Mouse (Mus musculus): Measurements from ENCODE around the gene Olfr906. TPM values are rescaled to one million over a fixed set of nuclear protein-coding genes. Genes with fewer than 3 reads are reported as not detected.

Gene Olfr906
- total and polyA plus RNA-seq, 3 experiments: not detected

DNA sequence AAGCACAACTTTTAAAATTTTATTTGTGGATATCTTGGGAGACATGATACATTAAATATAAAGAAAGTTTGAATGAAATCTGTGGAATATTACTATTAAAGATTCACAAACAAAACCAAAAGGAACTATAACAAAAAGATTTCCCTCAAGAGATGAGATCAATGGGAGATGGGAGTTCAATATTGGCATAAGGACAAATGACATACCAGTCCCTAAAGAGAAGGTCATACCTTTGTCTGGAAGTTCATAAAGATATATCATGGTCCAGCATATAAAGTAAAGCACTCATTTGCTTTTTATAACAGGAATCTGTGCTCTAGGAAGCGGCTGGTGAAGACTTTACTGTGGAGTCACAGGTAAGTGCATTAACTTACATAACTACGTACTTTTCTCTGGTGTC, 50.7 kb downstream of the Olfr906 start, which contains the start of gene Olfr910:
Olfr910 (plus strand) TSS at position 301 of the 400 bp plus-strand sequence.
- no peak within 1 kb of the TSS for H3K27ac ChIP-seq (ENCODE audit: insufficient read depth, low read depth)
- no peaks in the 10 kb centered on the region for H3K4me1 ChIP-seq (ENCODE audit: control insufficient read depth in 1 of 2, insufficient read depth in 2 of 2)
- dilution Hi-C loops (cut with MboI; ENCODE audit: extremely low pct_ligation_motif_present, extremely low pct_unique_long_range_greater_than_20kb, low sequenced_read_pairs) (no loop called here), in situ Hi-C loops (cut with MboI; ENCODE audit: low pct_ligation_motif_present, low pct_unique_long_range_greater_than_20kb, low sequenced_read_pairs) (no loop called here)
- no peaks in the 10 kb centered on the region for H3K79me2 ChIP-seq (replicated peaks; ENCODE audit: control insufficient read depth, extremely low read depth, insufficient read depth, poor library complexity, severe bottlenecking)
- no peak within 1 kb of the TSS for H3K9ac ChIP-seq (ENCODE audit: insufficient read depth, low read depth)
- no peaks in the 10 kb centered on the region for H3K9me3 ChIP-seq (replicated peaks; ENCODE audit: low read length)
- no peak within 1 kb of the TSS for H3K4me2 ChIP-seq (ENCODE audit: insufficient read depth, low read depth, poor library complexity, severe bottlenecking)
- H3K4me3 ChIP-seq (replicated peaks in 1 of 3; ENCODE audit: low read depth in 2 of 3, low read length in 2 of 3, poor library complexity in 1 of 3): no peak within 1 kb of the TSS
- H3K27me3 ChIP-seq (replicated peaks): no peaks in the 10 kb centered on the region
- TF ChIP-seq CHD2 (IDR thresholded peaks at IDR 0.05; ENCODE audit: low read length): no peak
- no peak for TF ChIP-seq SMC3 (IDR thresholded peaks at IDR 0.05; ENCODE audit: low read depth, low read length)
- no peak for TF ChIP-seq RCOR1 (conservative IDR thresholded peaks at IDR 0.05; ENCODE audit: low read depth, low read length)
- no peak for TF ChIP-seq MEF2A (IDR thresholded peaks at IDR 0.05; ENCODE audit: borderline replicate concordance, low read depth, low read length)
- DNase-seq (ENCODE audit: extremely low read depth): no peak
- no peaks in the 10 kb centered on the region for H3K36me3 ChIP-seq (replicated peaks in 1 of 2; ENCODE audit: control insufficient read depth in 1 of 2, insufficient read depth in 1 of 2, low read length in 1 of 2)

Other genes starting within 250 kb of the Olfr906 start
Only the 20 nearest of the 23 such genes appear.
- gene Olfr896-ps1, start 196.0 kb upstream of the Olfr906 start, total RNA-seq (2012; rRNA removed): not detected in 2 replicates
- not detected in 2 replicates for gene Olfr896-ps1, start 196.0 kb upstream of the Olfr906 start, total RNA-seq (2014; rRNA removed)
- gene Olfr896-ps1, start 196.0 kb upstream of the Olfr906 start, polyA plus RNA-seq (2012; ENCODE audit: insufficient read length, low read depth): not detected in 2 replicates
- gene Olfr25, start 158.0 kb upstream of the Olfr906 start, total RNA-seq (2012; rRNA removed): not detected in 2 replicates
- gene Olfr25, start 158.0 kb upstream of the Olfr906 start, total RNA-seq (2014; rRNA removed): not detected in 2 replicates
- gene Olfr25, start 158.0 kb upstream of the Olfr906 start, polyA plus RNA-seq (2012; ENCODE audit: insufficient read length, low read depth): not detected in 2 replicates
- not detected in 2 replicates for gene Olfr898, start 138.7 kb upstream of the Olfr906 start, total RNA-seq (2012; rRNA removed)
- gene Olfr898, start 138.7 kb upstream of the Olfr906 start, total RNA-seq (2014; rRNA removed): not detected in 2 replicates
- gene Olfr898, start 138.7 kb upstream of the Olfr906 start, polyA plus RNA-seq (2012; ENCODE audit: insufficient read length, low read depth): not detected in 2 replicates
- gene Olfr250, start 120.2 kb upstream of the Olfr906 start, total RNA-seq (2012; rRNA removed): not detected in 2 replicates
- gene Olfr250, start 120.2 kb upstream of the Olfr906 start, total RNA-seq (2014; rRNA removed): not detected in 2 replicates
- not detected in 2 replicates for gene Olfr250, start 120.2 kb upstream of the Olfr906 start, polyA plus RNA-seq (2012; ENCODE audit: insufficient read length, low read depth)
- gene Olfr251, start 110.0 kb upstream of the Olfr906 start, total RNA-seq (2012; rRNA removed): not detected in 2 replicates
- gene Olfr251, start 110.0 kb upstream of the Olfr906 start, total RNA-seq (2014; rRNA removed): not detected in 2 replicates
- gene Olfr251, start 110.0 kb upstream of the Olfr906 start, polyA plus RNA-seq (2012; ENCODE audit: insufficient read length, low read depth): not detected in 2 replicates
- not detected in 2 replicates for gene Olfr147, start 85.4 kb upstream of the Olfr906 start, total RNA-seq (2012; rRNA removed)
- not detected in 2 replicates for gene Olfr147, start 85.4 kb upstream of the Olfr906 start, total RNA-seq (2014; rRNA removed)
- gene Olfr147, start 85.4 kb upstream of the Olfr906 start, polyA plus RNA-seq (2012; ENCODE audit: insufficient read length, low read depth): not detected in 2 replicates
- gene Olfr901, start 57.6 kb upstream of the Olfr906 start, total RNA-seq (2012; rRNA removed): not detected in 2 replicates
- not detected in 2 replicates for gene Olfr901, start 57.6 kb upstream of the Olfr906 start, total RNA-seq (2014; rRNA removed)
- gene Olfr901, start 57.6 kb upstream of the Olfr906 start, polyA plus RNA-seq (2012; ENCODE audit: insufficient read length, low read depth): not detected in 2 replicates
- not detected in 2 replicates for gene Olfr902, start 39.4 kb upstream of the Olfr906 start, total RNA-seq (2012; rRNA removed)
- not detected in 2 replicates for gene Olfr902, start 39.4 kb upstream of the Olfr906 start, total RNA-seq (2014; rRNA removed)
- gene Olfr902, start 39.4 kb upstream of the Olfr906 start, polyA plus RNA-seq (2012; ENCODE audit: insufficient read length, low read depth): not detected in 2 replicates
- not detected in 2 replicates for gene Olfr904, start 23.9 kb upstream of the Olfr906 start, total RNA-seq (2012; rRNA removed)
- gene Olfr904, start 23.9 kb upstream of the Olfr906 start, total RNA-seq (2014; rRNA removed): not detected in 2 replicates
- gene Olfr904, start 23.9 kb upstream of the Olfr906 start, polyA plus RNA-seq (2012; ENCODE audit: insufficient read length, low read depth): not detected in 2 replicates
- gene Olfr905, start 16.0 kb upstream of the Olfr906 start, total RNA-seq (2012; rRNA removed): not detected in 2 replicates
- gene Olfr905, start 16.0 kb upstream of the Olfr906 start, total RNA-seq (2014; rRNA removed): not detected in 2 replicates
- not detected in 2 replicates for gene Olfr905, start 16.0 kb upstream of the Olfr906 start, polyA plus RNA-seq (2012; ENCODE audit: insufficient read length, low read depth)
- gene Olfr907, start 8.7 kb downstream of the Olfr906 start, total RNA-seq (2012; rRNA removed): not detected in 2 replicates
- not detected in 2 replicates for gene Olfr907, start 8.7 kb downstream of the Olfr906 start, total RNA-seq (2014; rRNA removed)
- gene Olfr907, start 8.7 kb downstream of the Olfr906 start, polyA plus RNA-seq (2012; ENCODE audit: insufficient read length, low read depth): 0.11 TPM in 1 of 2 replicates, not detected in the other
- gene Olfr911-ps1, start 34.5 kb downstream of the Olfr906 start, total RNA-seq (2012; rRNA removed): not detected in 2 replicates
- not detected in 2 replicates for gene Olfr911-ps1, start 34.5 kb downstream of the Olfr906 start, total RNA-seq (2014; rRNA removed)
- gene Olfr911-ps1, start 34.5 kb downstream of the Olfr906 start, polyA plus RNA-seq (2012; ENCODE audit: insufficient read length, low read depth): not detected in 2 replicates
- gene Olfr910, start 50.8 kb downstream of the Olfr906 start, total RNA-seq (2012; rRNA removed): not detected in 2 replicates
- not detected in 2 replicates for gene Olfr910, start 50.8 kb downstream of the Olfr906 start, total RNA-seq (2014; rRNA removed)
- not detected in 2 replicates for gene Olfr910, start 50.8 kb downstream of the Olfr906 start, polyA plus RNA-seq (2012; ENCODE audit: insufficient read length, low read depth)
- gene Olfr912, start 93.1 kb downstream of the Olfr906 start, total RNA-seq (2012; rRNA removed): not detected in 2 replicates
- not detected in 2 replicates for gene Olfr912, start 93.1 kb downstream of the Olfr906 start, total RNA-seq (2014; rRNA removed)
- not detected in 2 replicates for gene Olfr912, start 93.1 kb downstream of the Olfr906 start, polyA plus RNA-seq (2012; ENCODE audit: insufficient read length, low read depth)
- gene Olfr913, start 105.7 kb downstream of the Olfr906 start, total RNA-seq (2012; rRNA removed): not detected in 2 replicates
- gene Olfr913, start 105.7 kb downstream of the Olfr906 start, total RNA-seq (2014; rRNA removed): not detected in 2 replicates
- gene Olfr913, start 105.7 kb downstream of the Olfr906 start, polyA plus RNA-seq (2012; ENCODE audit: insufficient read length, low read depth): not detected in 2 replicates
- gene Olfr914, start 118.0 kb downstream of the Olfr906 start, total RNA-seq (2012; rRNA removed): not detected in 2 replicates
- not detected in 2 replicates for gene Olfr914, start 118.0 kb downstream of the Olfr906 start, total RNA-seq (2014; rRNA removed)
- gene Olfr914, start 118.0 kb downstream of the Olfr906 start, polyA plus RNA-seq (2012; ENCODE audit: insufficient read length, low read depth): not detected in 2 replicates
- not detected in 2 replicates for gene Olfr916, start 172.8 kb downstream of the Olfr906 start, total RNA-seq (2012; rRNA removed)
- not detected in 2 replicates for gene Olfr916, start 172.8 kb downstream of the Olfr906 start, total RNA-seq (2014; rRNA removed)
- not detected in 2 replicates for gene Olfr916, start 172.8 kb downstream of the Olfr906 start, polyA plus RNA-seq (2012; ENCODE audit: insufficient read length, low read depth)
- gene Olfr917, start 178.8 kb downstream of the Olfr906 start, total RNA-seq (2012; rRNA removed): not detected in 2 replicates
- not detected in 2 replicates for gene Olfr917, start 178.8 kb downstream of the Olfr906 start, total RNA-seq (2014; rRNA removed)
- not detected in 2 replicates for gene Olfr917, start 178.8 kb downstream of the Olfr906 start, polyA plus RNA-seq (2012; ENCODE audit: insufficient read length, low read depth)
- not detected in 2 replicates for gene Olfr918, start 187.5 kb downstream of the Olfr906 start, total RNA-seq (2012; rRNA removed)
- not detected in 2 replicates for gene Olfr918, start 187.5 kb downstream of the Olfr906 start, total RNA-seq (2014; rRNA removed)
- gene Olfr918, start 187.5 kb downstream of the Olfr906 start, polyA plus RNA-seq (2012; ENCODE audit: insufficient read length, low read depth): not detected in 2 replicates
- not detected in 2 replicates for gene Olfr919, start 216.6 kb downstream of the Olfr906 start, total RNA-seq (2012; rRNA removed)
- not detected in 2 replicates for gene Olfr919, start 216.6 kb downstream of the Olfr906 start, total RNA-seq (2014; rRNA removed)
- gene Olfr919, start 216.6 kb downstream of the Olfr906 start, polyA plus RNA-seq (2012; ENCODE audit: insufficient read length, low read depth): not detected in 2 replicates

Measured in CH12.LX (cell line).